Mouse (Mus musculus): ENCODE data around the gene Galntl6. TPM values are rescaled to one million over a fixed set of nuclear protein-coding genes. Genes with fewer than 3 reads are reported as not detected.

Galntl6 gene
- polyA plus RNA-seq, 1 experiment from 2014 or later = 0.73 TPM

DNA sequence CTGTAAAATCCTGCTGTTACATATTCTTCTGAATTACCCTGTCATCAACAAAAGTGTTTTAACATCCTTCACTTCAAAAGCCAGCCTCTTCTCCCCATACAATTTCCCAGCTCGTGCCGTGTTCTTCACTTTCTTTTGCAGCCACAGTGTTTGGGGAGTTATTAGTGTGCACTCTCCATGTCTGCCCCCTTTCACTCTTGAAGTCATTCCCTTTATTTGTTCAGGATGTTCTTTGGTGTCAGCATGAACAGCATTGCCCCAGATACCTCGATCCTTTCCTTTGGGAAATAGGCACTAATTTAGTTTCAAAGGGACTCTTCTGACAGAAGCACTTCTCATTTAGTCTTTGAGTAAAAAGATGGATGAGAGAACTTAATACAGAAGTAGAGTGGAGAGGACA, 939.6 kb downstream of the Galntl6 start:
- Histone ChIP-seq H3K4me3 (no peak overlapping the region), H3K4me1 (peaks cover 13% of the 10 kb centered on the region), H3K36me3 (no peaks in the 10 kb centered on the region), H3K27ac (no peak overlapping the region), H3K9me3 (replicated peaks) (no peaks in the 10 kb centered on the region), H3K27me3 (ENCODE audit: low read depth, poor library complexity, severe bottlenecking) (no peaks in the 10 kb centered on the region)
- 43% methylated on average over 3 of the region's 3 CpGs for WGBS
- no peak for DNase-seq (ENCODE audit: low spot score)

- Histone ChIP-seq H3K36me3 (no peaks in the 10 kb centered on the region), H3K4me1 (peaks cover 15% of the 10 kb centered on the region), H3K9me3 (replicated peaks) (no peaks in the 10 kb centered on the region), H3K27me3 (ENCODE audit: low read depth, poor library complexity, severe bottlenecking) (no peaks in the 10 kb centered on the region), H3K27ac (no peak overlapping the region), H3K4me3 (no peak overlapping the region)
- WGBS = 28% methylated on average over 6 of the region's 6 CpGs
- DNase-seq (ENCODE audit: low spot score) = peak; percentile 48
Measured at GRCm38 (mm10) chr8:57966676-57967075, 945.8 kb downstream of the Galntl6 start.

- Histone ChIP-seq H3K27ac (no peak overlapping the region), H3K27me3 (ENCODE audit: low read depth, poor library complexity, severe bottlenecking) (no peaks in the 10 kb centered on the region), H3K4me1 (peaks cover 15% of the 10 kb centered on the region), H3K36me3 (no peaks in the 10 kb centered on the region), H3K4me3 (no peak overlapping the region), H3K9me3 (replicated peaks) (no peaks in the 10 kb centered on the region)
- WGBS = 51% methylated on average over 5 of the region's 5 CpGs
- no peak for DNase-seq (ENCODE audit: low spot score)
Measured at GRCm38 (mm10) chr8:57965508-57965907, 946.9 kb downstream of the Galntl6 start.

DNA sequence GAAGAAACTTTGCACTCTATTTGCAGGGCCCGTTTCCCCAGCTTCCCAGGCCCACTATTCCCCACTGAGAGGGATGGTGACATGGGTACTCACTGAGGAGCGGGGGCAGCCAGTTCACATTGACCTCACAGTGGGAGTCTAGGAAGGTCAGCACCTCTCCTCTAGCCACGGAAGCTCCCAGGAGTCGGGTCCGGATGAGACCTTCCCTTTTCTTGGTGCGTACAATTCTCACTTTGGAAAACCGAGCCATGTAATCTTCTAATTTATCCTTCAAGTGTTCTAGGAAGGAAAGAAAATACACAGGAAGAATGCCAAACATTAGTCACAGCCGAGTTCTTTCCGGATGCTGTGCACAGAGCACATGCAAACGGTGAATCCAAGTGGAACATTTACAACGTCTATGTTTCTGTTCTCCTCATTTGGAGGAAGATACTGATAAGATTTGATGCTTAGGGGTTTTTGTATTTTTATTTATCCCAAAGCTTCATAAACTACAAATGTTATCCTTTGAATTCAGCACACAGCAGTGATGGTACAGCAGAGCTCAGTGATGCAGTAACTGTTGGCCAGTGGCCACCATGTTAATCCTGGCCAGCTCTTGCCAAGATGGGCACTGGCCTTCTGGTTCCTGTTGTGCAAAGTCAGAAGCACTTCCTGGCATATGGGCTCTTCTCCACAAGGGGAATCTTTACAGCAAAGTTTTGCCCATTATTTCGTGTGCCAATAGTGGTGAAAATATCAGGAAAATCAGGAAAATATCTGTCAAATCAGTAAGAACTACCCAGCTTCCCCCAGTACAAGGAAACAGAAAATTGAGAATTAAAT, 949.9 kb downstream of the Galntl6 start:
- 61% methylated on average over 12 of the region's 12 CpGs for WGBS
- peaks cover 21% of the 10 kb centered on the region for H3K4me1 ChIP-seq
- no peak for DNase-seq (ENCODE audit: low spot score)
- H3K36me3 ChIP-seq = no peaks in the 10 kb centered on the region
- no peak overlapping the region for H3K27ac ChIP-seq
- H3K27me3 ChIP-seq (ENCODE audit: low read depth, poor library complexity, severe bottlenecking) = no peaks in the 10 kb centered on the region
- H3K4me3 ChIP-seq = no peak overlapping the region
- no peaks in the 10 kb centered on the region for H3K9me3 ChIP-seq (replicated peaks)

DNA sequence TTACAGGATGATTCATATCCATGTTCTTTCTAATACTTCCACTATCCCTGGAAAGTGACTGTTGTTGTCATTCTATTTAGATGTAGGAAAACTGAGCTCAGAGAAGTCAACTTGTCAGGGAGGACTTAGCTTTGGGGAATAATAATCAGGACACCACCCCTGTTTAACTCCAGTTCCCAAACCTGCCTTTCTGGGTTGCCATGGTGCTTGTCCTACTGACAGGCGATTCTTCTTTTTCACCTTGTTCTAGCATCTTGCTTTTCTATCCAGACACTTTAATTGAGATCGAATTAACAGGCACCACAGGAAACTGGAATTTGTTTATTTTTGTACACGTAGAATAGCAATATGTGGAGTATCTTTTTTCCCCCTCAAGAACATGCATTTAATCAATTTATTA, 953.3 kb downstream of the Galntl6 start:
- Histone ChIP-seq H3K27me3 (ENCODE audit: low read depth, poor library complexity, severe bottlenecking) (no peaks in the 10 kb centered on the region), H3K4me1 (peaks cover 16% of the 10 kb centered on the region), H3K27ac (no peak overlapping the region), H3K9me3 (replicated peaks) (no peaks in the 10 kb centered on the region), H3K36me3 (no peaks in the 10 kb centered on the region), H3K4me3 (no peak overlapping the region)
- DNase-seq (ENCODE audit: low spot score) = no peak
- 82% methylated on average over 3 of the region's 3 CpGs for WGBS

DNA sequence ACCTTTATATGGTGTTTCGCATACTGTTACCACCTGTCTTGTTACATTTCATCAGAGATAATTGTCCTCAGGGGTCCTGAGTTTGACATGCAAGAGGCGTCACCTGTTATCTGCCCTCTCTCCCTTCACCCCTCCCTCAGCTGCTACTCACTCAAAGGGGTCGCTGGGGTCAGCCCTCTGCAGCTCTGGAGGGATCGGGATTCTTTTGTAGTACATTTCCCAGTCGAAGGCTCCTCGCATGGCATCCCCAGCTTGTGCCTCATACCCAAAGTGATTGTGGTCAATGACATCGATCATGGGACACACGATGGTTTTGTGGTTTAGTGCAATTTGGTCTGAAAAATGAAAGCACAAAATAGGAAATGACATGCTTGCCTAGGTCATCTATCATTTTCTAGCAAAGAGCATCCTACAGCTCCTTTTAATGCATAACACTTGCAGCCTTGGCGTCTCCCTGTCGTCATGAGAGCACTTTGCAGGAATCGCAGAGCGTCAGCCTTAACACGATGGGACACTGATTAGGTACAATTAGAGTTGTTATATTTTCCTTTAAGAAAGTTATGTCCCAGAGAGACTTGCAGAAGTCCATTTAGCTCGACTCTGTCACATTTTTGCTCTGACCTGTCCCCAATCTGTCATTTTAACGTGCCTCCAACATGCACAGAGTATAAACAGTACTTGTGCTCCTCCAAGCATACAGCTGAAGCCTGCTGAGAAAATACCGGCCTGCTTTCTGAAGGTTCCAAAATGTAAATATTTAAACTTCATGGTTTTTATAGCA, 954.1 kb downstream of the Galntl6 start:
- H3K9me3 ChIP-seq (replicated peaks) = no peaks in the 10 kb centered on the region
- no peak overlapping the region for H3K27ac ChIP-seq
- H3K27me3 ChIP-seq (ENCODE audit: low read depth, poor library complexity, severe bottlenecking) = no peaks in the 10 kb centered on the region
- no peak for DNase-seq (ENCODE audit: low spot score)
- H3K4me1 ChIP-seq = peaks cover 16% of the 10 kb centered on the region
- H3K36me3 ChIP-seq = no peaks in the 10 kb centered on the region
- H3K4me3 ChIP-seq = no peak overlapping the region
- 34% methylated on average over 16 of the region's 16 CpGs for WGBS

DNA sequence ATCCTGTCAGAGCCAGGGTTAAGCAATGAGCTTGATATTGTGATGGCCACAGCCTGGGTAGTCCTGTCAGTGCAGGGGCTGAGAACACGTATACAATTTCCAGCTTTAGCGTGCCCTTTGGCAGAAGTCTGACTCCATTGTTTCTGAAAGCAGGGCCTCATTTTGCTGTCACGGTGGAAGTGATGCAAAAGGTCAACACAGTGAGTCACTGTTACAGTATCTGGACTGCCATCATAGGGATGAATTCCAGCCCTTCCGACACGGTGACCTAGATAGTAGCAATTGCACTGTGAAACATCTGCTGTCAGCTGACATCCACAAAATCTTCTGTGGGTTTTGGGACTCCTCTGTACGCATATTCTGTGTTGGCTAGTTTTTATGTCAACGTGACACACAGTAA, 956.9 kb downstream of the Galntl6 start:
- Histone ChIP-seq H3K36me3 (no peaks in the 10 kb centered on the region), H3K4me1 (peaks cover 12% of the 10 kb centered on the region), H3K27me3 (ENCODE audit: low read depth, poor library complexity, severe bottlenecking) (no peaks in the 10 kb centered on the region), H3K27ac (no peak overlapping the region), H3K9me3 (replicated peaks) (no peaks in the 10 kb centered on the region), H3K4me3 (no peak overlapping the region)
- DNase-seq (ENCODE audit: low spot score) = no peak
- WGBS = 88% methylated on average over 7 of the region's 7 CpGs

DNA sequence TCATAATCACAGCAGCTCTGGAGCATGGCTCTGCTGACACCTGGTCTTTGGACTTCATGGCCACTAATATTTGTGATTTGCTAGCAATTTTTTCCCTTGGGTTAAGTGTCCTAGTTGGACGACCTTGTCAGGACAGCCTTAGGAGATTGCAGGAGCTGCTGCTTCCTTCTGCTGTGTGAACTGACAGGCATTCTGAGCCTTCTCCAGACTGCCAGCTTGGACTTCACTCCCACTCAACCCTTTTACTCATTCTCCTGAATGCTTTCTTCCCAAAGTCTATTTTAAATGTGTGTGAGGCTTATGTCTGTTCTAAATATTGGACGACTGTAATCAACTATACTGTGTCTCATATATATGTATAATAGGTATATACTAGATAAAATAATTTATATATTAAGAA, 971.3 kb downstream of the Galntl6 start:
- DNase-seq (ENCODE audit: low spot score) = no peak
- Histone ChIP-seq H3K36me3 (no peaks in the 10 kb centered on the region), H3K9me3 (replicated peaks) (no peaks in the 10 kb centered on the region), H3K27ac (no peak overlapping the region), H3K4me3 (no peak overlapping the region), H3K4me1 (no peaks in the 10 kb centered on the region), H3K27me3 (ENCODE audit: low read depth, poor library complexity, severe bottlenecking) (0 out of 2 replicates have a peak, but pooled peaks cover 2% of the 10 kb centered on the region)
- 72% methylated on average over 2 of the region's 2 CpGs for WGBS

- H3K4me1 ChIP-seq = no peaks in the 10 kb centered on the region
- WGBS = 74% methylated on average over 5 of the region's 5 CpGs
- no peak for DNase-seq (ENCODE audit: low spot score)
- 0 out of 2 replicates have a peak, but pooled peaks cover 2% of the 10 kb centered on the region for H3K27me3 ChIP-seq (ENCODE audit: low read depth, poor library complexity, severe bottlenecking)
- no peak overlapping the region for H3K4me3 ChIP-seq
- H3K36me3 ChIP-seq = no peaks in the 10 kb centered on the region
- no peak overlapping the region for H3K27ac ChIP-seq
- H3K9me3 ChIP-seq (replicated peaks) = no peaks in the 10 kb centered on the region
Measured at GRCm38 (mm10) chr8:57939856-57940420, 972.5 kb downstream of the Galntl6 start.

DNA sequence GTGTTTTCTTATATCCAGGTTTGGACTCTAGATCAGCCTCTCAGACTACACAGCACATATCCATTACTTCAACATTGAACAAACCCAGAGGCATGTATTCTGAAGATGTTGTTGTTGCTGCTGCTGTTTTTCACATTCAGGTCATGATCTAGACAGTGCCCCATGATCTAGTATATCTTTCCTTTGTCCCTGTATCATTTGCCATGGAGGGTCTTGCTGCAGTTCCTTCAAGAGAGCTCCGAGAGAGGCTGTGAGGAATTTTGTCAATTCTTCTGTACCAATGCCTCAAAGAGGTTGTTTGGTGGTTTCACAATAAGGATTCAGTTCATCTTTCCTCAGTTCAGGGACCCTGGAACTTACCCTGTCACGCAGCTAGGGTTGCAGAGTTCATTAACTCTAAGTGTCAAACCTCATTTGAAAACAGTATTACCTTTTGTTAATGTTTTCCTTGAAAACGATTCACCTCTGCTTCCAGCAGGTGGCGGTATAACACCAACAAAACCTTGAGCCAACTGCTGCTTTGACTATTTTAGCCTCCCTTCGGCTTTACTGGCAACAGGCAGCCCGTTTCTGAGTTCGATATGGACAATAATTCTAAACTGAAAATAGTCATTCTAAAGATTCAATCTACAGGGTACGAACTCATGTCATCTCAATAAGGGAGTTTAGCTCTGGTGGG, 973.1 kb downstream of the Galntl6 start:
- H3K4me3 ChIP-seq = no peak overlapping the region
- peak; percentile 73 for DNase-seq (ENCODE audit: low spot score)
- no peaks in the 10 kb centered on the region for H3K4me1 ChIP-seq
- no peak overlapping the region for H3K27ac ChIP-seq
- H3K9me3 ChIP-seq (replicated peaks) = no peaks in the 10 kb centered on the region
- 0 out of 2 replicates have a peak, but pooled peaks cover 2% of the 10 kb centered on the region for H3K27me3 ChIP-seq (ENCODE audit: low read depth, poor library complexity, severe bottlenecking)
- no peaks in the 10 kb centered on the region for H3K36me3 ChIP-seq
- 28% methylated on average over 8 of the region's 8 CpGs for WGBS

- Histone ChIP-seq H3K4me3 (no peak overlapping the region), H3K4me1 (no peaks in the 10 kb centered on the region), H3K27ac (no peak overlapping the region), H3K27me3 (ENCODE audit: low read depth, poor library complexity, severe bottlenecking) (no peaks in the 10 kb centered on the region), H3K9me3 (replicated peaks) (no peaks in the 10 kb centered on the region), H3K36me3 (no peaks in the 10 kb centered on the region)
- no peak for DNase-seq (ENCODE audit: low spot score)
- 83% methylated on average over 6 of the region's 6 CpGs for WGBS
Measured at GRCm38 (mm10) chr8:57927074-57927473, 985.4 kb downstream of the Galntl6 start.

GRCm38 (mm10) chr8:57923556-57923955, 988.9 kb downstream of the Galntl6 start:
- no peaks in the 10 kb centered on the region for H3K4me1 ChIP-seq
- no peak overlapping the region for H3K27ac ChIP-seq
- H3K9me3 ChIP-seq (replicated peaks) = no peaks in the 10 kb centered on the region
- H3K27me3 ChIP-seq (ENCODE audit: low read depth, poor library complexity, severe bottlenecking) = no peaks in the 10 kb centered on the region
- H3K4me3 ChIP-seq = no peak overlapping the region
- H3K36me3 ChIP-seq = no peaks in the 10 kb centered on the region
- DNase-seq (ENCODE audit: low spot score) = no peak
- 80% methylated on average over 6 of the region's 6 CpGs for WGBS

All from limb, embryonic 10.5 days (tissue).